Mouse (Mus musculus): ENCODE measurements around the gene Plin1.

Gene Plin1

GRCm38 (mm10) chr7:79734563-79734962 is 1.9 kb upstream of the Plin1 start:
- DNase-seq, result peak; percentile 18

GRCm38 (mm10) chr7:79731438-79731837 is 1.3 kb downstream of the Plin1 start:
- no peak for DNase-seq

DNA sequence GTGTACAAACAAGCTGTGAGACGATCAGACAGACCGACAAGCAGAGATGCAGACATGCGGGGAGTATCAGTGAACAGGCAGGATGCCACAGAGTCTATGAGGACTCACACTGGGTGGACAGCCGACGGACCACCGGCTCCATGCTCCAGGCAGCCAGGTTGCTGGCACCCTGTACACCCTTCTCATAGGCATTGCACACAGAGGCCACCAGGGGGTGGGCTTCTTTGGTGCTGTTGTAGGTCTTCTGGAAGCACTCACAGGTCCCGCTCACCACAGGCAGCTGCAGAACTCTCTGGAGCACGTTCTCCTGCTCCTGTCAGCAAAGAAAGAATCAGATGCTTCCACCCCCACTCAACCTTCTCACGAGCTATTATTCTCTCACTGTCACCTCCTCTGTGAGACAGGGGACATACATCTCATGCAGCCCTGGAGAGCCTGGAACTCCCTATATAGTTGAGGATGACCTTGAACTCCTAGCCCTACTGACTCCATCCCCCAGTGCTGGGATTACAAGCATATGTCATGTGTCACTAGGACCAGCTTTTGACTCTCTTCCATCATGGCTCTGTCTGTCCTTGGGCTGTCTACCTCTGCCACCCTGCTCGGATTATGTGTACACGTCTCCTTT is 2.8 kb downstream of the Plin1 start:
- peak; percentile 20 for DNase-seq

GRCm38 (mm10) chr7:79729169-79729568 is 3.5 kb downstream of the Plin1 start:
- DNase-seq, result peak; percentile 80

DNA sequence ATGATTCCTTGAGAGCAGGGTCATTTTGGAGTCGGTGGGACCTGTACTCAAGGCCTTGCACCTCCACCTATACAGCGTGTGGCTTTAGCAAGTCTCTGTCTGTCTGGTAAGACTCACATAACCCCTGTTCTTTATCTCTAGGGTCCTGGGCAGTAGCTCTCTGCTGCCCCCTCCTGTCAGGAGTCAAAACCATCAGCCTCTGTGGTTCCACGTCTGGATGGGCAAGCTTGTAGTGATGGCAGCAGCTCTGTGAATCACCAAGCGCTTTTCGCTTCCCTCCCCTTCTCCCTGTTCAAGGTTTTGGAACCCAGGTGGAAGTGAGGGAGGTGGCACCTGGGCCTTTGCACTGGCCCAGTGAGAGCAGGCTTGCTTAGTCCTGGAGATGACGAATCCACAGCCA is 4.5 kb downstream of the Plin1 start:
- peak; percentile 71 for DNase-seq

DNA sequence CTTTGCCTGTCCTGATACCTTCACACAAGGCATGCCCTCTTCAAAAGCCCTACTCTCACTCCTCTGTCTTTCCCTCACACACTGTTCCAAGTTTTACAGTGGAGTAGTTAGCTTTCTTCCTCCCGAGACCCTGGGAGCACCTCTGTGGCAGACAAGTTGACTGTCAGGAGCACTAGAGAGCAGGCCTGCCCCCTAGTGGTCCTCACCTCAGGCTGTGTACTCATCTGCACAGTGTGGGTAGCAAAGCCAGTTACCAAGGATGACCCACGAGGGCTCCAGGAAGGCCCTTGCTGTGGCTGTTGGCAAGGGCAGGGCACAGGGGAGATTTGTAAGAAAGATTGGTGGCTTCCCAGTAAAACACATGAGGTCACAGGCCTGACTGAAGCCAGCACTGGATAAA is 5.6 kb downstream of the Plin1 start:
- DNase-seq, result peak; percentile 77

GRCm38 (mm10) chr7:79721386-79721977 is 11.2 kb downstream of the Plin1 start:
- DNase-seq, result peak; percentile 64

DNA sequence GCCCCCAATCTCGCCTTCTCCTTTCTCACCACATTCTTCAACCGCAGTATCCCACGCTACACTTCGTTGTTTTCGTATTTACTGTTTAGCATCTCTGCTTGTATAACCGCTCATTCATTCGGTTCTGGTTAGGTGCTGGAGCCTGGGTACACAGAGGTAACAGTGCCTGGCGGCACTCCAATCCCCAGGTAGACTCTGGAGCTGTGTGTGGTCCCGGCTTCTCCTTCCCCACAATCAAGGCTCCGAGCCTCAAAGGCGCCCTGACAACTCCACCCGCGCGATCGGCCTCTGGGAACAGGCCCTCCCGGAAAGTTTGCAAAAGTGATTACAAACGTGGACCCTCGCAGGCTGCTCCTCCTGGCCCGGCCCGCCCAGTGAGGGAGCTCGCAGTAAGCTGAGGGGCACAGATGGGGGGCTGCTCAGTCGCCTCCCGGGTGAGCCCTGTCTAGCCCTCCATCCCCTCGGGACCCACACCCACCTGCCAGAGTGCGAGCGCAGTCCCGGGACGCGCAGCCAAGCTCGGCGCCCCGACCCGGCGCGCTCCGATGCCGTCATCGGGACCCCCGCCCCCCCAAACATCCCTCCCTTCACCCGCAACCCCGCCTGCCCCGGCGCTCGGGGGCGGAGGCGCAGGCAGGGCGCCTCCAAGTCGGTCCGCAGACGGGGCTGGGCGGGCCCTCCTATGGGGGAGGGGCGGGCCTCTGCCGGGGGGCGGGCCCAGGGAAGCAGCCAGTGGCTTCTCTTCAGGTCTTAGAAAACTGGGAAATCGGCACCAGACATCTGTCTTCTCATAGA is 17.3 kb downstream of the Plin1 start, which contains the start of gene Kif7:
Kif7 (minus strand) TSS at position 534 of the 795 bp plus-strand sequence.
- peak; percentile 84 for DNase-seq

DNA sequence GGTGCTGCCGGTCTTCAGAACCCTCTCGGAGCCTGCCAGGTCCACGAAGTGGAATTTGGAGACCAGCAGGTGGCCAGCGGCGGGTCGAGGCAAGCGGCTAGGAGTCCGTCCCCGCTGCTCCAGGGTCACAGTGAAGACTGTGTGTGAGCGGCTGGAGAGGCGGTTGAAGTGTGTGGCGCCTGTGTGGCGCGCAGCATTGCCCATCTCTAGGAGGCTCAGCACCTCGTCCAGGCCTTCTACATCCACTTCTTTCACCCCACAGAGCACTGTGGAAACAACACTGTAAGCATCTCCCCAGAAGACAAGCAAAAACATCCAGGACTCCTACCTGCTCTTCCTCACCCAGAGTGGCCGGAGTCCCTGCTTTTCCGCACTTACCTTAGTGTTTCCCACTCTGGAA is 21.9 kb downstream of the Plin1 start:
- no peak for DNase-seq

- no peak for DNase-seq
Measured at GRCm38 (mm10) chr7:79710130-79710607, 22.5 kb downstream of the Plin1 start.

DNA sequence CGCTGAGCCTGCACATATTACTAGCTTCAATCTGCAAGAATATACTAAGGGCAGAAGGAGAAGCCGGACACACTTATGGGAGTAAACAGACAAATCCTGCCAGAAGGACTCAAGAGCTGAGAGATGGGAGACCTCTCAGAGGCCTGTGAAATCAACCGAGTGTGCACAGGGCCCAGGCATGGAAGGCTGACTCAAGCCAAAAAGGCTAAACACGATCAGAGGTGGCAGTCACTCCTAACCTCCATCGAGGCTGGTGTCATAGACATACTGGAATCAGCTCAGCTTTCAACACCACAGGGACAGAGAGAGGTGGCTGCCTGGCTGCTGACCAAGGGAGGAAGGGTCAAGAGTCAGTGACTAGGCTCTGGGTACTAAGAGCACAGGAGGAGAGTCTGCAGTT is 27.5 kb downstream of the Plin1 start:
- DNase-seq, result no peak

DNA sequence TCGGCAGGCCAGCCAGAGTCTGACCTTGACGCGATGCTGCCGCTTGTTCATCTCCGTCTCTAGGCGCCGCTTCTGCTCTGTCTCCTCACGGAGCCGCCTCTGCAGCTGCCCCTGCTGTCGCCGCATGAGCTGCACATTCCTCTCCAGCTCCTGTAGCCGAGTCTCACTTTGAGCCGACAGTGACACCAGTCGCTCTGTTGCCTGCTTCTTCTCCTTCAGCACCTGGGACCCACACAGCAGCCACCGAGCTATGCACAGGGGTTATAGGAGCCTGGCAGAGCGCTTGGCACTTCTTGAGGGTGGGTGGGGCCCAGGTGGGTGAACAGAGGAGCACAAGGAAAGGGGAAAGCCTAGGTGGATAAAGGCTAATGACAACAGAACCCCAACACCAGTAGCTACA is 29.9 kb downstream of the Plin1 start:
- no peak for DNase-seq

GRCm38 (mm10) chr7:79696495-79696894 is 36.2 kb downstream of the Plin1 start:
- DNase-seq, result no peak

- DNase-seq, result no peak
Measured at GRCm38 (mm10) chr7:79680231-79680630, 52.5 kb downstream of the Plin1 start.

DNA sequence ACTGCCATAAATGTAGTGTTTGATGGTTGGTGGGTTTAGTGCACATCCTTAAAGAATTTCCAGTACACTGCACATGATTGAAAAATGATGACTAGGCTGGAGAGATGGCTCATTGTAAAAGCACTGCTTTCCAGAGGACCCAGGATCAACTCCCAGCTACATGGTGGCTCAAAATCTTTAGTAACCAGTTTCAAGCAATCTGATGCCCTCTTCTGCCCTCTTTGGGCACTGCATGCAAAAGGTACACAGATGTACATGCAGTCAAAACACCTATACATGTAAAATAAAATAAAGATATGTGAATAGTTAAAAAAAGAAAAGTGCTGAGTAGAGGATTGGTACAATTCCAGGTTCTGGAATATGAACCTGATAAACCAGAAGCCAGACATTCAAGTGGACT is 53.5 kb downstream of the Plin1 start:
- peak; percentile 2 for DNase-seq

GRCm38 (mm10) chr7:79670900-79671604 is 61.7 kb downstream of the Plin1 start:
- DNase-seq, result no peak
